Mouse (Mus musculus): ENCODE results near the gene Olfr745.

Gene Olfr745

GRCm38 (mm10) chr14:50639088-50639487, at the start of gene Olfr745:
Gene Olfr745 (plus strand): TSS chr14:50639388.
- DNase-seq (ENCODE audit: low spot score): no peak

GRCm38 (mm10) chr14:50614579-50614978, 24.6 kb upstream of the Olfr745 start, which contains the start of gene Olfr744:
Gene Olfr744 (plus strand): TSS chr14:50614879.
- DNase-seq (ENCODE audit: low spot score): no peak

GRCm38 (mm10) chr14:50646783-50647182, 7.6 kb downstream of the Olfr745 start, which contains the start of gene Olfr746:
Gene Olfr746 (plus strand): TSS chr14:50647083.
- DNase-seq (ENCODE audit: low spot score): no peak

- DNase-seq (ENCODE audit: low spot score): no peak
Measured at GRCm38 (mm10) chr14:50693106-50693505, 53.9 kb downstream of the Olfr745 start, which contains the start of gene Olfr747. Gene Olfr747 (minus strand): TSS chr14:50693206.

All from embryo, embryonic 10 days (tissue).